Mouse (Mus musculus) E14TG2a.4 (cell line): ENCODE data around the gene Il25.

Experiments used
- CTCF ChIP-seq: conservative IDR thresholded peaks from 2 replicates; pipeline ENCODE4 v1.5.1; 2014; ENCODE audit warnings: low read length
- POU5F1 ChIP-seq: IDR thresholded peaks from 2 replicates; pipeline ENCODE4 v1.6.1; 2014; ENCODE audit warnings: low read length, borderline replicate concordance

DNA sequence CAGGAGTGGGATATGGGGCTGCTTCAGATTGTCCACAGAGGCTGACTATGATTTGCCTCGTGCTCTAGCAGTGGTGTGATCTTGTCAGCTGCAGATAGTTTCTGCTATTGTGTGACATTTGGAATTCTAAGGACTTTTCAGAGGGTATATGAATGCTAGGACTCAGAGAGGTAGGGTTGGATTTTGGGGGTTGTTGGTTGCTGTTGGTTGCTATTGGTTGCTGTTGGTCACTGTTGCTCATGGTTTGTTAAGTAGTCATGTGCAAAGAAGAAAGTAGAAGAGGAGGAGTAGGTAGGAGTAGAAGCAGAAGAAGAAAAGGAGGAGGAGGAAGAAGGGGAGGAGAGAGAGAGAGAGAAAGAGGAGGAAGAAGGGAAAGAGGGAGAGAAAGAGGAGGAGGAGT, 44.1 kb downstream of the Il25 start, which contains the start of gene Gm17428:
- TF ChIP-seq CTCF: no peak
- TF ChIP-seq POU5F1: no peak
